Mouse (Mus musculus): ENCODE measurements at regions not wholly inside any gene's neighbourhood (a gene's known extent, or its start where the extent isn't known, plus 50 kb on each side); places are given as distances from the start of the nearest gene placed in this dataset.

DNA sequence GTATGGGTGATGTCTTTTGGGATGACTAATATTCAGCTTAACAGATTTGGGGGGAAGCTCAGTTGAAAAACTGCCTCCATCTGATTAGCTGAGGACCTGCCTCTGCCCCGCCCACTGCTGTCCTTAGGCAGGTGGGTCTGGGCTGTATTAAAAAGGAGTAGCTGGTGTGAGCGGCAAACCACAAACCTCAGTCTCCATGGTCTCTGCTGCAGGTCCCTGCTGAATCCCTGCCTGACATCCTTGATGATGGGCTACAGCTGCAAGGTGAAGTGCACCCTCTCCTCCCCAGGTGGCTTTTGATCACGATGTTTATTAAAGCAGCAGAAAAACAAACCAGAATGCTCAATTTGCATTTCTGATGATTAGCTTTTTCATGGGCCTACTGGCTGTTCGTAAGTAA, 60.8 kb upstream of the Plet1 start:
- H3K36me3 ChIP-seq: no peaks in the 10 kb centered on the region
- H3K4me2 ChIP-seq: no peak overlapping the region
- H3K27ac ChIP-seq (replicated peaks): no peak overlapping the region
- WGBS: 68% methylated on average over 4 of the region's 4 CpGs
- H3K27me3 ChIP-seq: no peaks in the 10 kb centered on the region
- no peak overlapping the region for H3K9ac ChIP-seq
- no peak overlapping the region for H3K4me3 ChIP-seq
- peaks cover 15% of the 10 kb centered on the region for H3K4me1 ChIP-seq (replicated peaks)
- no peaks in the 10 kb centered on the region for H3K9me3 ChIP-seq
- ATAC-seq (ENCODE audit: low FRiP score, low read depth): no peak

DNA sequence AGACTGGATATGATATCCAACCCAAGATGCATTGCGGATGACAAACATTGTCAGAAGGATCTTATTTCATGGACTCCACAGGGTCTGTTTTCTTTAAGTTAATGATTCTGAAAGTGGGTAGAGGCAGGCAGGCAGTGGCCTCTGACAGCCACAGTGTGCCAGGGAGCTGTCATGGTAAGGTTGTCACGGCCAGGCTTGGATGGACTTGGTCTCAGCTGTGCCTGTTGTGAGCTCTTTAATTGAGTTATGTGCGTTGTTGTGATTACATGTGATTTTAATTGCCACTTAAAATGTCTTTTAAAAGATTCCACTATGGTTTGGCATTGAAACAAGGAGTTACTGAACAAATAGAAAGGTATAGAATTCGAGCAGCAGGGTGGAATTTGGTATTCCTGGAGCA, 60.3 kb upstream of the Plet1 start:
- 43% methylated on average over 4 of the region's 4 CpGs for WGBS
- peaks cover 15% of the 10 kb centered on the region for H3K4me1 ChIP-seq (replicated peaks)
- no peaks in the 10 kb centered on the region for H3K36me3 ChIP-seq
- H3K4me3 ChIP-seq: no peak overlapping the region
- H3K4me2 ChIP-seq: no peak overlapping the region
- H3K9ac ChIP-seq: no peak overlapping the region
- ATAC-seq (ENCODE audit: low FRiP score, low read depth): no peak
- H3K27me3 ChIP-seq: no peaks in the 10 kb centered on the region
- H3K9me3 ChIP-seq: no peaks in the 10 kb centered on the region
- no peak overlapping the region for H3K27ac ChIP-seq (replicated peaks)

GRCm38 (mm10) chr9:50437830-50438722, 56.2 kb upstream of the Plet1 start:
- ATAC-seq (ENCODE audit: low FRiP score, low read depth): peak; percentile 90
- H3K9ac ChIP-seq: peak overlapping the region; percentile 48
- peak overlapping the region; percentile 39 for H3K4me3 ChIP-seq
- peaks cover 15% of the 10 kb centered on the region for H3K4me1 ChIP-seq (replicated peaks)
- peak overlapping the region; percentile 86 for H3K4me2 ChIP-seq
- no peaks in the 10 kb centered on the region for H3K27me3 ChIP-seq
- H3K27ac ChIP-seq (replicated peaks): no peak overlapping the region
- 17% methylated on average over 17 of the region's 17 CpGs for WGBS
- no peaks in the 10 kb centered on the region for H3K36me3 ChIP-seq
- H3K9me3 ChIP-seq: no peaks in the 10 kb centered on the region

DNA sequence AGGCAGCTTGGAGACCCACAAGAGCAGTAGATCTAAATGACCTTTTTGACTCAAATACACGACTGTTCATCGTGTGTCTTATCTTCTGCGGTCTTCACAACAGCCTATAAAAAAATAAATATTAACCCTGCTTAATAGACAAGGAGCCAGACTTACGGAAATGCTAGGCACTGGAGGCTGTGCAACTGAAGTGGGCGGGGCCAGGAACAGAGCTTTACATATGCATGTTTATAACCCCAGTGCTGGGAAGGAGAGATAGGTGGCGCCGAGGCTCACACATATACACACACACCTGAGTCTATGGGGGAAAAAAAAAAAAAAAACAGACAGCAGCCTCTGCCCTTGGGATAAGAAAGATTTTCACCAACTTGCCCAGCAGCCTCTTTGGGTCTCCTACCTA, 55.6 kb upstream of the Plet1 start:
- H3K4me2 ChIP-seq: no peak overlapping the region
- H3K9ac ChIP-seq: no peak overlapping the region
- ATAC-seq (ENCODE audit: low FRiP score, low read depth): no peak
- H3K27ac ChIP-seq (replicated peaks): no peak overlapping the region
- 60% methylated on average over 7 of the region's 7 CpGs for WGBS
- no peaks in the 10 kb centered on the region for H3K9me3 ChIP-seq
- no peaks in the 10 kb centered on the region for H3K27me3 ChIP-seq
- no peaks in the 10 kb centered on the region for H3K36me3 ChIP-seq
- peaks cover 12% of the 10 kb centered on the region for H3K4me1 ChIP-seq (replicated peaks)
- H3K4me3 ChIP-seq: no peak overlapping the region

DNA sequence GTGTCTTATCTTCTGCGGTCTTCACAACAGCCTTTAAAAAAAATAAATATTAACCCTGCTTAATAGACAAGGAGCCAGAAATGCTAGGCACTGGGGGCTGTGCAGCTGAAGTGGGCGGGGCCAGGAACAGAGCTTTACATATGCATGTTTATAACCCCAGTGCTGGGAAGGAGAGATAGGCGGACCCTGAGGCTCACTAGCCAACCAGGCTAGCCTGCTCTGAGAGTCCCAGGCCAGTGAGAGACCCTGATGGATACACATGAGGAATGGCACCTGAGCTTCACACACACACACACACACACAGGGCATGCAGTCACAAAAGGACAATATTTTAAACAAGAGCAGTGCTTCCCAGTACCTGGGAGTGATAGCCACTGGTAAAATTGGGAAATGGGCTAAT, 54.1 kb upstream of the Plet1 start:
- peaks cover 7% of the 10 kb centered on the region for H3K4me1 ChIP-seq (replicated peaks)
- no peak overlapping the region for H3K4me3 ChIP-seq
- H3K9me3 ChIP-seq: no peaks in the 10 kb centered on the region
- ATAC-seq (ENCODE audit: low FRiP score, low read depth): no peak
- 72% methylated on average over 3 of the region's 3 CpGs for WGBS
- no peaks in the 10 kb centered on the region for H3K27me3 ChIP-seq
- no peak overlapping the region for H3K27ac ChIP-seq (replicated peaks)
- H3K4me2 ChIP-seq: no peak overlapping the region
- H3K36me3 ChIP-seq: no peaks in the 10 kb centered on the region
- H3K9ac ChIP-seq: no peak overlapping the region

GRCm38 (mm10) chr9:50440689-50441088, 53.6 kb upstream of the Plet1 start:
- no peak overlapping the region for H3K9ac ChIP-seq
- no peaks in the 10 kb centered on the region for H3K9me3 ChIP-seq
- ATAC-seq (ENCODE audit: low FRiP score, low read depth): peak; percentile 60; the same call in 1 of the 2 replicates

DNA sequence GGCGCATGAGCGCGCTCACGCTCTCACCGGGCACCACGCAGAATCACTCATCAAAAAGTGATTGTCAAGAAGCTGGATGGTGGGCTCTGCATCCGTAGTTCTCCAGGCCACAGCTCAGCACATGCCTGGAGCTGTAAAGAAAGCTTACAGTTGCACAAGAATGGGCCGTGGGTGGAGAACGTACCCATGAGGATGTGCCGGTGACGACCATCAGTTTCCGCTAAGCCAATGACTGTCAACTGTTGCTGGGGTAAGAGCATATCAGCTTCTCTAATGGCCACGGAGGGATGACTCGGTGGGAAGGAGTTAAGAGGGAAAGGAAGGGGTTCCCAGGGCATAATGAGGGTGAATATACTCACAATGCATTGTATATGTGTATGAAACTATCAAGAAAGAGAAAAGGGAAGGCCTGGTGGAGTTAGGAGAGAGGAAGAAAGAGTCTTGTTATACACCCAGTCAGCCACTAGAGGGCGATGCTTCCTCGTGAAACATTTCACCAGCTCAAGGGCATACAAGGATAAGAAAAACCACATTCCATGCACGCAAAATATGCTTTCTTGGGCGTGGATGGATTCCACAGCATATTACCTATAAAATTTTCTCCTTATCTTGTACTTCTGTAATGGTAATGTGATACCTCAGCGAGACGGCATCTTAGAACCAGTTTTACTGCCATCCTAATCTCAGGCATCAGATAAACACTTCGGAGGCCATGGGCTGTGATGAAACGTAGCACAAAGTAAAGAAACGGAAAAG, 50.4 kb upstream of the Plet1 start:
- no peak overlapping the region for H3K4me2 ChIP-seq
- no peak overlapping the region for H3K4me3 ChIP-seq
- H3K4me1 ChIP-seq (replicated peaks): peaks cover 1% of the 10 kb centered on the region
- H3K27me3 ChIP-seq: no peaks in the 10 kb centered on the region
- H3K9me3 ChIP-seq: no peaks in the 10 kb centered on the region
- peak overlapping the region; percentile 55; the same call in 1 of the 2 replicates for H3K27ac ChIP-seq (replicated peaks)
- no peak overlapping the region for H3K9ac ChIP-seq
- peak; percentile 80; the same call in 1 of the 2 replicates for ATAC-seq (ENCODE audit: low FRiP score, low read depth)
- 62% methylated on average over 23 of the region's 23 CpGs for WGBS
- no peaks in the 10 kb centered on the region for H3K36me3 ChIP-seq

More at GRCm38 (mm10) chr9:50440689-50441088, 53.6 kb upstream of the Plet1 start:
- Histone ChIP-seq H3K4me1 (replicated peaks) (peaks cover 7% of the 10 kb centered on the region), H3K27ac (replicated peaks) (no peak overlapping the region), H3K4me3 (no peak overlapping the region), H3K4me2 (no peak overlapping the region), H3K36me3 (no peaks in the 10 kb centered on the region), H3K27me3 (no peaks in the 10 kb centered on the region)
- 39% methylated on average over 2 of the region's 2 CpGs for WGBS

Measured in hindbrain, embryonic 15.5 days (tissue).